Mouse (Mus musculus): ENCODE measurements at regions not wholly inside any gene's neighbourhood (a gene's known extent, or its start where the extent isn't known, plus 50 kb on each side); places are given as distances from the start of the nearest gene placed in this dataset.

DNA sequence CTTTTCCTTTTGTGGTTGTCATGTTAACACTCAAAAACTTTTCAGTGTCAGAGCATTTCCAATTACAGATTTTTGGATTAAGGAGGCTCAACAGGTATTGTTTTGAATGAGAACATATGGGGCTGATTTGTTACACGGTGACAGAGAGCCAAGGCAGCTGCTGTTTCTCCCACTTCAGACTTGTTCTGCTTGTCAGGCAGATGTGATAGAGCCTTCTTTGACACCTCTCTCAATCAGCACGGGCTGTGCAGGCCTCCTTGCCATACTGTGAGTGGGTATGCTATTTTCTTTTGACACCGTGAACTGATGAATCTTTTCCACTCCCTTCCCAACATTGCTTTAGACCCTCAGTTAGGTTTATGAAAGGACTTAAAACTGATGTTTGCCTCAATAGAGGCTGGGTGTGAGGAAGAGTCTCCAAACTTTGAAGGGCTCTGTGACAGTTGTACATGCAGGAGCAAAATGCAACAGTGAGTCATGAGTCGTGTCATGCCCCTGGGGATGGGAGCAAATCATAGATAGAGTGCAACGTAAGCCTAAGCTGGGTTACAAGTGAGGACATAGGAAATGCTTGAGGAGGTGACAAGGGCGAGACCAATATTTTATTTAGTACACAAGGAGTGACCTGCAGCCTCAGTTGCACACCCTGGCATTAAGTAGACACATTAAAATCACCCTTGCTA, 317.4 kb downstream of the Ccser2 start:
- H3K27ac ChIP-seq (replicated peaks) = no peak overlapping the region
- no peaks in the 10 kb centered on the region for H3K4me1 ChIP-seq (replicated peaks; ENCODE audit: control insufficient read depth, insufficient read depth)
- no peak for DNase-seq (ENCODE audit: low spot score)
- H3K36me3 ChIP-seq (ENCODE audit: control insufficient read depth, insufficient read depth, low read length) = no peaks in the 10 kb centered on the region
- H3K4me3 ChIP-seq (ENCODE audit: low read depth, low read length) = no peak overlapping the region
- no peaks in the 10 kb centered on the region for H3K27me3 ChIP-seq (ENCODE audit: control insufficient read depth, insufficient read depth, low read length)
- no peak overlapping the region for H3K4me2 ChIP-seq (replicated peaks; ENCODE audit: low read depth)
- no peaks in the 10 kb centered on the region for H3K9me3 ChIP-seq (ENCODE audit: control insufficient read depth, low read length)
- WGBS = 59% methylated on average over 6 of the region's 6 CpGs
- H3K9ac ChIP-seq (ENCODE audit: low read length) = no peak overlapping the region
- no peak for ATAC-seq (ENCODE audit: low FRiP score, low TSS enrichment)
- no peak for TF ChIP-seq CTCF (IDR thresholded peaks at IDR 0.05; ENCODE audit: low read depth)
- no peak for TF ChIP-seq EP300 (optimal IDR thresholded peaks at IDR 0.05)

DNA sequence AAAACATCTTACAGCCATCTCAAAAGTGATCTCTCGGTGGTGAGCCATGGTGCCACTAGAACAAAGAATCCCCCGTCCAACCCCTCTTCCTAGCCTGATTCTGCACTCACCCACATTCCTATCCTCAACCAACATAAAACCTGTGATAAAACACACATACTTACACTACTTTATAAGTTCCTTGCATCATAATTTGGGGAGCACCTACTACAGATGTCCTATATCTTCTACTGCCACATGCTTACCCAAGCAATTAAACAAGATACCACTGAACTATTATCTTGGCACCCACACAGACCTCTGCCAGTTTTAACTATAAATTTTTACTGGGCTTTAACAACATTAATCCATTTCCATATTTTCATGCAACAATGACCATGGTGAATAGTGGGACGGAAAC, 321.9 kb downstream of the Ccser2 start:
- no peaks in the 10 kb centered on the region for H3K4me1 ChIP-seq (replicated peaks; ENCODE audit: control insufficient read depth, insufficient read depth)
- H3K36me3 ChIP-seq (ENCODE audit: control insufficient read depth, insufficient read depth, low read length) = no peaks in the 10 kb centered on the region
- 83% methylated on average over 3 of the region's 3 CpGs for WGBS
- H3K27ac ChIP-seq (replicated peaks) = no peak overlapping the region
- no peaks in the 10 kb centered on the region for H3K27me3 ChIP-seq (ENCODE audit: control insufficient read depth, insufficient read depth, low read length)
- no peaks in the 10 kb centered on the region for H3K9me3 ChIP-seq (ENCODE audit: control insufficient read depth, low read length)
- no peak overlapping the region for H3K4me3 ChIP-seq (ENCODE audit: low read depth, low read length)
- H3K4me2 ChIP-seq (replicated peaks; ENCODE audit: low read depth) = no peak overlapping the region
- DNase-seq (ENCODE audit: low spot score) = no peak
- ATAC-seq (ENCODE audit: low FRiP score, low TSS enrichment) = no peak
- H3K9ac ChIP-seq (ENCODE audit: low read length) = no peak overlapping the region
- TF ChIP-seq EP300 (optimal IDR thresholded peaks at IDR 0.05) = no peak
- TF ChIP-seq CTCF (IDR thresholded peaks at IDR 0.05; ENCODE audit: low read depth) = no peak

DNA sequence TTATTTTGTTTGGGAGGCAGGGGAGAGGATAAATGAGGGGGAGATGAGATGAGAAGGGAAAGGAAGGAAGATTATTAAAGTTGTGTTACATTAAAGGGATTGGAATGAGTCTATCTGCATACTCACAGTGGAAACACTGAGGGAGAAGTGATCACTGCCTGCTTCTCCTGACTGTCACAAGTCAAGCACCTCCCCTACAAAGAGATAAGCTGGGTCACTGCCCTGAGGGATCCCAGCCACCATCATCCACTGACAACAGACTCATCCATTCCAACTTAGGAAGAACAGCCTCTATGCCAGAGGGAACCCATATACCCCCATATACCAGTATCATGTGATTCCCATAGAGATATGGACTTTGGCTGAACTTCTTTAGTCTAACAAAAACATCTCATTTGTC, 322.3 kb downstream of the Ccser2 start:
- H3K9ac ChIP-seq (ENCODE audit: low read length) = no peak overlapping the region
- no peak for TF ChIP-seq EP300 (optimal IDR thresholded peaks at IDR 0.05)
- TF ChIP-seq CTCF (IDR thresholded peaks at IDR 0.05; ENCODE audit: low read depth) = no peak
- no peak overlapping the region for H3K4me3 ChIP-seq (ENCODE audit: low read depth, low read length)

GRCm38 (mm10) chr14:36624822-36625221, 343.8 kb downstream of the Ccser2 start:
- TF ChIP-seq CTCF (IDR thresholded peaks at IDR 0.05; ENCODE audit: low read depth) = no peak
- no peak for TF ChIP-seq EP300 (optimal IDR thresholded peaks at IDR 0.05)
- Histone ChIP-seq H3K4me2 (replicated peaks; ENCODE audit: low read depth) (no peak overlapping the region), H3K27ac (replicated peaks) (no peak overlapping the region), H3K27me3 (ENCODE audit: control insufficient read depth, insufficient read depth, low read length) (no peaks in the 10 kb centered on the region), H3K4me3 (ENCODE audit: low read depth, low read length) (no peak overlapping the region), H3K9ac (ENCODE audit: low read length) (no peak overlapping the region), H3K9me3 (ENCODE audit: control insufficient read depth, low read length) (no peaks in the 10 kb centered on the region), H3K4me1 (replicated peaks; ENCODE audit: control insufficient read depth, insufficient read depth) (no peaks in the 10 kb centered on the region), H3K36me3 (ENCODE audit: control insufficient read depth, insufficient read depth, low read length) (no peaks in the 10 kb centered on the region)
- DNase-seq (ENCODE audit: low spot score) = no peak
- no peak for ATAC-seq (ENCODE audit: low FRiP score, low TSS enrichment)

More for the DNA sequence above, 322.3 kb downstream of the Ccser2 start:
- H3K36me3 ChIP-seq (ENCODE audit: control insufficient read depth, insufficient read depth, low read length) = no peaks in the 10 kb centered on the region
- no peak overlapping the region for H3K27ac ChIP-seq (replicated peaks)
- no peak overlapping the region for H3K4me2 ChIP-seq (replicated peaks; ENCODE audit: low read depth)
- no peaks in the 10 kb centered on the region for H3K9me3 ChIP-seq (ENCODE audit: control insufficient read depth, low read length)
- DNase-seq (ENCODE audit: low spot score) = no peak
- no peak for ATAC-seq (ENCODE audit: low FRiP score, low TSS enrichment)
- no peaks in the 10 kb centered on the region for H3K4me1 ChIP-seq (replicated peaks; ENCODE audit: control insufficient read depth, insufficient read depth)
- H3K27me3 ChIP-seq (ENCODE audit: control insufficient read depth, insufficient read depth, low read length) = no peaks in the 10 kb centered on the region

DNA sequence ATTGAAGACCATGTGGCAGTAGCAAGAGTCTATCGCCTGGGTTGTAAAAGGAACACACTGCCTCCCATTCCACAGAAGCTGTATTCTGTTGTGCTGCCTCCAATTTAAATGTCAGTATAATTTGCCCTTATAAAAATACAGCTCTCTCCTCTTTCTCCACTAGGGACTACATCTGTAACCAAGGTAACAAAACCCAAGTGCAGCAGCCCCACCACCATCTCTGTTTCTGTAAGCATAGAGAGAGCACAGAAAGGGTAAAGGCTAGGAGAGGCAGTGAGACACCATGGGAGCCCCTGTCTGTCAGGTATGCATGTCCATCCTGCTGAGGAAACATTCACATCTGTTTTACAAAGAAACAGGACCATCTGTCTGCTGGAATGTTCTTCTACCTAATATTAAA, 344.4 kb downstream of the Ccser2 start:
- TF ChIP-seq CTCF (IDR thresholded peaks at IDR 0.05; ENCODE audit: low read depth) (no peak), EP300 (optimal IDR thresholded peaks at IDR 0.05) (no peak)
- DNase-seq (ENCODE audit: low spot score) = no peak

DNA sequence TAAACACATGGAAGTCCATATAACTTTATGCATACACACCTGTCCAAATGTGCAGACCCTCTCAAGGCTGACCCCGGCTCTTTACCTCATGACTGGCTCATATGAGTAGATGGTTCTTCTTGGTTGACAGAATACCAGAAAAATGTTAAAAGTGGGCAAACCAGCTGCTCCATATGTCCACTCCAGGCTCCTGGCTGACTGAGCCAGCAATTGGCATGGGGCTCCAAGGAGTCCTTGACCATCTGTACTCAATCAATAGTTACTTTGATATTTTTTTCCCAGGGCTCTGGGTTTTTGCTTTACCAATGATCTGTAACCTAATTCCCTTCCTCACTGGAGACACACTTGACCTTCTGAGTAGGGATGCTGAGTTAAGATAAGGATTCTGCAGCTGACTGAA, 345.5 kb downstream of the Ccser2 start:
- DNase-seq (ENCODE audit: low spot score) (no peak), ATAC-seq (ENCODE audit: low FRiP score, low TSS enrichment) (no peak)
- Histone ChIP-seq H3K36me3 (ENCODE audit: control insufficient read depth, insufficient read depth, low read length) (no peaks in the 10 kb centered on the region), H3K4me2 (replicated peaks; ENCODE audit: low read depth) (no peak overlapping the region), H3K4me1 (replicated peaks; ENCODE audit: control insufficient read depth, insufficient read depth) (no peaks in the 10 kb centered on the region), H3K9ac (ENCODE audit: low read length) (no peak overlapping the region), H3K9me3 (ENCODE audit: control insufficient read depth, low read length) (no peaks in the 10 kb centered on the region), H3K27me3 (ENCODE audit: control insufficient read depth, insufficient read depth, low read length) (no peaks in the 10 kb centered on the region), H3K27ac (replicated peaks) (no peak overlapping the region), H3K4me3 (ENCODE audit: low read depth, low read length) (no peak overlapping the region)
- TF ChIP-seq CTCF (IDR thresholded peaks at IDR 0.05; ENCODE audit: low read depth) = no peak
- no peak for TF ChIP-seq EP300 (optimal IDR thresholded peaks at IDR 0.05)
- 91% methylated on average over 1 of the region's 1 CpGs for WGBS

More for the DNA sequence above, 344.4 kb downstream of the Ccser2 start:
- no peak overlapping the region for H3K4me2 ChIP-seq (replicated peaks; ENCODE audit: low read depth)
- no peak overlapping the region for H3K4me3 ChIP-seq (ENCODE audit: low read depth, low read length)
- WGBS = 100% methylated on average over 1 of the region's 1 CpGs
- no peak overlapping the region for H3K9ac ChIP-seq (ENCODE audit: low read length)
- no peaks in the 10 kb centered on the region for H3K36me3 ChIP-seq (ENCODE audit: control insufficient read depth, insufficient read depth, low read length)
- H3K27me3 ChIP-seq (ENCODE audit: control insufficient read depth, insufficient read depth, low read length) = no peaks in the 10 kb centered on the region
- H3K9me3 ChIP-seq (ENCODE audit: control insufficient read depth, low read length) = no peaks in the 10 kb centered on the region
- no peak for ATAC-seq (ENCODE audit: low FRiP score, low TSS enrichment)
- no peaks in the 10 kb centered on the region for H3K4me1 ChIP-seq (replicated peaks; ENCODE audit: control insufficient read depth, insufficient read depth)
- no peak overlapping the region for H3K27ac ChIP-seq (replicated peaks)

All from stomach, postnatal 0 days (tissue).